Mouse (Mus musculus) stomach, embryonic 14.5 days (tissue): ENCODE measurements around the gene Nxpe3. TPM values are rescaled to one million over a fixed set of nuclear protein-coding genes. Genes with fewer than 3 reads are reported as not detected.
"Not testable (repeated sequence)": the region's sequence is repeated elsewhere in the genome, so short reads cannot be mapped to it uniquely, and the experiment has no call there.

ENCODE experiments used
- ATAC-seq: fragments of 200-750 bp; cut with Nextera tagmentation; 2 replicates; pipeline ENCODE4 v1.8.0; 2017; ENCODE audit warnings: low read depth, moderate TSS enrichment; ENCODE audit not compliant: insufficient number of reproducible peaks, insufficient read depth, low FRiP score
- H3K27ac ChIP-seq: fragments of 300-500 bp; sonication (generic); 2 replicates; pipeline ENCODE4 v1.5.1; 2014; ENCODE audit warnings: mild to moderate bottlenecking, low read length, moderate library complexity, mixed read lengths
- H3K27me3 ChIP-seq: fragments of 300-500 bp; sonication (generic); 2 replicates; pipeline ENCODE4 v1.6.1; 2014; ENCODE audit warnings: low read length, control low read depth, mixed read lengths; ENCODE audit not compliant: control insufficient read depth, insufficient read depth
- H3K36me3 ChIP-seq: fragments of 300-500 bp; sonication (generic); 2 replicates; pipeline ENCODE4 v1.6.1; 2014; ENCODE audit warnings: mild to moderate bottlenecking, control low read depth, low read length, moderate library complexity, mixed read lengths; ENCODE audit not compliant: control insufficient read depth, insufficient read depth
- H3K4me1 ChIP-seq: fragments of 300-500 bp; sonication (generic); 2 replicates; pipeline ENCODE4 v1.6.1; 2014; ENCODE audit warnings: low read length, control low read depth, mixed read lengths; ENCODE audit not compliant: control insufficient read depth, insufficient read depth
- H3K4me2 ChIP-seq: fragments of 300-500 bp; sonication (generic); replicated peaks from 2 replicates; pipeline ENCODE4 v1.6.1; 2014; ENCODE audit warnings: low read depth, low read length, control low read depth
- H3K4me3 ChIP-seq: fragments of 300-500 bp; sonication (generic); 2 replicates; pipeline ENCODE4 v1.5.1; 2014; ENCODE audit warnings: low read depth, low read length, control low read depth
- H3K9ac ChIP-seq: fragments of 300-500 bp; sonication (generic); replicated peaks from 2 replicates; pipeline ENCODE4 v1.6.1; 2014; ENCODE audit warnings: low read depth, mild to moderate bottlenecking, control low read depth, low read length, moderate library complexity, mixed read lengths
- H3K9me3 ChIP-seq: fragments of 300-500 bp; sonication (generic); 2 replicates; pipeline ENCODE4 v1.6.1; 2016; ENCODE audit warnings: low read depth, low read length, control low read depth; ENCODE audit not compliant: control insufficient read depth
- WGBS: fragments of 180-500 bp; shearing (Covaris S2); extraction: QIAGEN DNeasy Blood & Tissue Kit; methylation state at CpG from one replicate; pipeline ENCODE4 v1.1.7; 2014; 5-methylcytosine and 5-hydroxymethylcytosine counted together
- polyA plus RNA-seq: library from polyadenylated mRNA; unstranded; fragments of >200 nt; fragmentation: Nextera tagmentation; extraction: Ambion mirVana; gene quantifications from 2 replicates; pipeline ENCODE4 v1.2.1, GENCODE M21; 2014

Nxpe3 gene
- polyA plus RNA-seq, 1 experiment from 2014 or later, result 0.52 TPM

DNA sequence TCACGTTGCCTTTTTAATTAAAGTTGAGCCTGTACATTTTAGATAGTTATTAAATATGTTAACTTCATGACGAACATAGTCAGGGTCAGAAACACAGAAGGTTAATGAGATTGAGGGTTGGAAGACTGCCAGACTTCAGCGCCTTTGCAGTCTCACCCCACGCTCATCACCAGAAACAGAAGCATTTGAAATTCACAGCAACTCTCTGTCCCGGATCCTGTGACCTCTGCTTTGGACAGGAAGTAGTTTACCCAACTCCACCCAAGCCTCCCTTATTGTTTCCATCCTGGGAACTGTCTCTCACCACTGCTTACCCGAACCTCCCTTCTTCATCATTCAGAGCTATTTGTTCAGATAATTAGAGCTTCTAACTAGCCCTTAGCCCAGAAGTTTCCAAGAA lies 19.1 kb downstream of the Nxpe3 start:
- WGBS, result 61% methylated on average over 6 of the region's 6 CpGs
- no peak overlapping the region for H3K9ac ChIP-seq
- no peak overlapping the region for H3K27ac ChIP-seq
- no peaks in the 10 kb centered on the region for H3K9me3 ChIP-seq
- no peak overlapping the region for H3K4me3 ChIP-seq
- no peak for ATAC-seq
- no peaks in the 10 kb centered on the region for H3K36me3 ChIP-seq
- H3K4me2 ChIP-seq, result no peak overlapping the region
- H3K4me1 ChIP-seq, result no peaks in the 10 kb centered on the region
- H3K27me3 ChIP-seq, result no peaks in the 10 kb centered on the region

DNA sequence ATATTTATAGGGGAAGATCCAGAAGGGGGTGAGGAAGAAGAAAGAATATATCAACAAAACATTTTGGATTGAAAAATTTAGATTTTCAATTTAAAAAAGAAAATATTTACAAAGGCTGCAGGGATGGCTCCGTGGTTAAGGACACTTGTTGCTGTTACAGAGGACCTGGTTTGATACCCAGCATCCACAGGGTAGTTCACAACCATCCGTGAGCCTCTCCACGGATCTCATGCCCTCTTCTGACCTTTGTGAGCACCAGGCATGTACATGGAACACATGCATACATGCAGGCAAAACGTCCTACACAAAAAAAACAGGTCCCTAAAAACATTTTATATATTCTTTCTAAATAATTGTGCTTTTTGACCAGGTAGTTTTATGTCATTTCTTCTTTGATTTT lies 31.3 kb downstream of the Nxpe3 start:
- H3K27ac ChIP-seq, result no peak overlapping the region
- no peak overlapping the region for H3K9ac ChIP-seq
- no peak overlapping the region for H3K4me3 ChIP-seq
- H3K36me3 ChIP-seq, result no peaks in the 10 kb centered on the region
- no peak overlapping the region for H3K4me2 ChIP-seq
- 61% methylated on average over 4 of the region's 4 CpGs for WGBS
- H3K27me3 ChIP-seq, result no peaks in the 10 kb centered on the region
- H3K4me1 ChIP-seq, result no peaks in the 10 kb centered on the region
- no peak for ATAC-seq
- no peaks in the 10 kb centered on the region for H3K9me3 ChIP-seq

DNA sequence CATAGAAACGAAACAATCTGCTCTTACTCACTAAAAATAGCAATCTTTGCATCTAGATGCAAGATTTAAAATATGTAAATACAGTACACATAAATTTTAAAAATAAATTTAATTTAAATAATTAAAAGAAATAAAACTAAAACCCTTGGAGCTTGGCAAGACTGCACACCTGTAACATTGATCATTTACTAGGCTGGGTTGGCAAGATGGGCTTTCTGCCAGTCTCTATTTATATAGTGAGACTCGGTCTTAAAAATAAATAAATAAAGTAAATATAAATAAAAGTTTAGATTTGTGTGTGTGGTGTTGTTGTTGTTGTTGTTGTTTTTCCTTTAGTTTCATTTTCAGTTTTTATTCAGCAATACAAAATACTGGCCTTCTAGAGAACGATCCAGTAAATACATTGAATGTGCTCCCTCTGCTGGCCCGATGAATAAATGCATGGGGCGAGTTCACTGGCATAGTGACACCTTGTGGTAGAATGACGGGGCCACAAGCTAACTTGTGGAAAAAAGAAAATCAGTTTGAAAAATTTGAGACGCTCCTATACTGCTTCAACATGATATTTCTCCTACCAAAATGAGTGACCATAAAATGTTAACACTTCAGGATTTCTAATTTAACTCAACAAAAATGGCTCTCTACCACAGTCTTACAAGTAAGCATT lies 31.8 kb downstream of the Nxpe3 start:
- Histone ChIP-seq H3K9ac (no peak overlapping the region), H3K4me1 (no peaks in the 10 kb centered on the region), H3K4me2 (no peak overlapping the region), H3K27me3 (no peaks in the 10 kb centered on the region), H3K9me3 (no peaks in the 10 kb centered on the region), H3K36me3 (no peaks in the 10 kb centered on the region), H3K27ac (no peak overlapping the region), H3K4me3 (no peak overlapping the region)
- ATAC-seq, result no peak
- WGBS, result 24% methylated on average over 7 of the region's 7 CpGs

DNA sequence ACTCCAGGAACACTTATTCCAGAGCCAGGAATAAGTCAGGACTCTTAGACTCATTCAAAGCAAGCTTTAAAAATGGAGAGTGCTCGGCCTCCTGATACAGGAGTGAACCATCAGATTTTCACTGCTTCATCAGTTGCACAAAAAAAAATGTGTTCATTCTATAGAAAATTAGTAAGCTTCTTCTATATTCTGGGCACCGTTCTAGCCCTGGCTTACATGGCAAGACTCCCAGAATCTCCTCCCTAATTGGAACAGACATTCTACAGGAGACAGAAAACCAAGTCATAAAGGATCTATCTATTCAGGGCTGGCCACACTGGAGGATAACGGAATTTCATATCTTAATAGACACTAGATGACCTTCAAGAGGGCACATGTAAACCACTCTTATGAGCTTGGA lies 34.0 kb downstream of the Nxpe3 start:
- 87% methylated on average over 3 of the region's 3 CpGs for WGBS
- no peak for ATAC-seq

DNA sequence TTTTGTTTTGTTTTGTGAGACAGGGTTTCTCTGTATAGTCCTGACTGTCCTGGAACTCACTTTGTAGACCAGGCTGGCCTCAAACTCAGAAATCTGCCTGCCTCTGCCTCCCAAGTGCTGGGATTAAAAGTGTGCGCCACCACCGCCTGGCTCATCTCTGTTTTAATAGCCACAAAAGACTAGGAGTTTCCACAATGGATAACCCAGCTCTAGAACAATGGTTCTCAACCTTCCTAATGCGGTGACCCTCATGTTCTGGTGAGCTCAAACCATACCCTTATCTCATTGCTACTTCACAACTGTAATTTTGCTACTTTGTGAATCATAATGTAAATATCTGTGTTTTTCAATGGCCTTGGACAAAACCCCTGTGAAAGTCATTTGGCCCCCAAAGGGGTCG lies 35.7 kb downstream of the Nxpe3 start:
- ATAC-seq, H3K4me2 ChIP-seq, H3K9ac ChIP-seq, H3K4me1 ChIP-seq, H3K36me3 ChIP-seq, H3K9me3 ChIP-seq, H3K27ac ChIP-seq, H3K27me3 ChIP-seq, H3K4me3 ChIP-seq: not testable (repeated sequence)
- 91% methylated on average over 4 of the region's 4 CpGs for WGBS

More for the DNA sequence above, 34.0 kb downstream of the Nxpe3 start:
- no peaks in the 10 kb centered on the region for H3K9me3 ChIP-seq
- no peak overlapping the region for H3K27ac ChIP-seq
- no peak overlapping the region for H3K9ac ChIP-seq
- no peak overlapping the region for H3K4me3 ChIP-seq
- no peaks in the 10 kb centered on the region for H3K27me3 ChIP-seq
- no peak overlapping the region for H3K4me2 ChIP-seq
- H3K4me1 ChIP-seq, result no peaks in the 10 kb centered on the region
- no peaks in the 10 kb centered on the region for H3K36me3 ChIP-seq

DNA sequence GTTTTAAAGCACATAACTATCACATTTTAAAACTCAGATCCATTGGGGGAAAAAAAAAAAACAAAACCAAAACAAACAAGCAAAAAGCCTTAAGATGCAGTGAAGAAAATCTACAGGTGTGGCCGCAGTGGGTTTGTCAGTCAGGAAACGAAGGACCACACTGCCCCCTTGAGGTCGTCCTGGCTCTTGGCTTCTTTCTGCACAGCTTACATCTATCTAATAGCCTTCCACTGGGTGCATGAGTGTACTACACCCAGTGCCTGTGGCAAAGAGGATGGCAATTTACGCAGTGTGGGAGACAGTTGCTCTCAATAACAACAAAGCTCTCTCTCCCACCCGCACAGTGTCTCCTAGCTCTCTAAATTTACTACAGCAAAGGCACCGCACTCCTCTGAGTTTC lies 36.6 kb downstream of the Nxpe3 start:
- H3K36me3 ChIP-seq, result no peaks in the 10 kb centered on the region
- WGBS, result 65% methylated on average over 6 of the region's 6 CpGs

DNA sequence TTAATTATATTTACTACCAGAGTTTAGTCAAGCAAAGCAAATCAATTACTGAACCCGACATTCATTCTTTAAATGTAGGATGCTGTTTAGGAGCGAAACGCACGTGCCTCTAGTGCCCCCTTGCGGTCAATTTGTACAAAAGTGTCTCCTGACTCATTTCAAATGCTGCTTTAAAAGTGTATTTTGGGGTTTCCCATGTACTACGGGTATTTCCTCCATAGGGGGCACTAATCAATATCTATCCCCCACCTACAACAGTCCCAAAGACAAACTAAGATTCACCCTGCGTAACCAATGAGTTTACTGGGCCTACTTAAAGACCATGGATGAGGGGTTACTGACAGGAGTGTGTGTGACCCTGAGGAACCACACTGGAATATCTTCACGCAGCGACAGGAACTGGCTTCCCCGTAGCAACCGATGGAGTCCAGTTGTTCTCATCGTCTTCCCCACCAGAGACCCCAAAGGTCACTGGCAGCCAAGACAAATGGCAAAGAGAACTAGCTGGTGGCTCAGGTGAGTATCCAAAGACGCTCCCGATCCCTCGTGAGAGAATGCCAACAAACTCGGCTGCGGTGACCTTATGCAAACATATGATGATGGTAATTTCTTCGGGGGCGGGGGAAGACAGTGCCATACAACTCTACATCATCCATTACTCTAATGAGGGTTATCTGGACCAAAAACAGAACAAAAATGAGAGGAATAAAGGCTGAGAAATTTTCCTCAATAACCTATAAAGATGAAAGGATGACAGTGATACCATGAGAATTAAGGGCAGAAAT lies 42.0 kb downstream of the Nxpe3 start:
- no peak overlapping the region for H3K9ac ChIP-seq
- no peaks in the 10 kb centered on the region for H3K36me3 ChIP-seq
- no peak overlapping the region for H3K4me2 ChIP-seq
- H3K4me1 ChIP-seq, result no peaks in the 10 kb centered on the region
- H3K27ac ChIP-seq, result no peak overlapping the region
- ATAC-seq, result no peak
- H3K27me3 ChIP-seq, result no peaks in the 10 kb centered on the region
- WGBS, result 52% methylated on average over 19 of the region's 19 CpGs
- H3K9me3 ChIP-seq, result no peaks in the 10 kb centered on the region
- H3K4me3 ChIP-seq, result no peak overlapping the region

More for the DNA sequence above, 36.6 kb downstream of the Nxpe3 start:
- no peak for ATAC-seq
- Histone ChIP-seq H3K4me3 (no peak overlapping the region), H3K4me1 (no peaks in the 10 kb centered on the region), H3K27ac (no peak overlapping the region), H3K4me2 (no peak overlapping the region), H3K9ac (no peak overlapping the region), H3K9me3 (no peaks in the 10 kb centered on the region), H3K27me3 (no peaks in the 10 kb centered on the region)

DNA sequence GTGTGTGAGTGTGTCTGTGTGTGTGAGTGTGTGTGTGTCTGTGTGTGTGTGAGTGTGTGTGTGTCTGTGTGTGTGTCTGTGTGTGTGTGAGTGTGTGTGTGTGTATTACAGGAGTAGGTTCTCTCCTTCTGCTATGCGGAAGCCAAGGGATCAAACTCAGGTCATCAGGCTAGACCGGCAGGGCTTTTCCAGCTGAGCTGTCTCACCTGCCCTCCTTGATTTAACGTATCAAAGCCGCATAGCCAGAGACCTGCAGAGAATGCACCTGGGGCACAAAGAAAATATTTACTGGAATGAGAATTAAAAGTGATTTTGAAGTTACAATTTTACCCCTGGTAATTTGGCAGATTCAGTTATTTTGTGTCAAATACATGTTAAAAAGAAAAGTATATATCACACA lies 42.6 kb downstream of the Nxpe3 start:
- H3K9me3 ChIP-seq, result no peaks in the 10 kb centered on the region
- no peaks in the 10 kb centered on the region for H3K36me3 ChIP-seq
- no peak overlapping the region for H3K4me2 ChIP-seq
- 41% methylated on average over 4 of the region's 4 CpGs for WGBS
- H3K27me3 ChIP-seq, result no peaks in the 10 kb centered on the region
- H3K4me3 ChIP-seq, result no peak overlapping the region
- no peak overlapping the region for H3K27ac ChIP-seq
- H3K9ac ChIP-seq, result no peak overlapping the region
- no peak for ATAC-seq
- no peaks in the 10 kb centered on the region for H3K4me1 ChIP-seq
